Mouse (Mus musculus) C2C12 (cell line): ENCODE measurements around the gene Nags.

Source experiments
- CEBPB ChIP-seq: IDR thresholded peaks from one replicate; pipeline ENCODE4 v1.6.1; 2011; ENCODE audit warnings: low read depth, mild to moderate bottlenecking, control low read depth, moderate library complexity
- CTCF ChIP-seq: IDR thresholded peaks from one replicate; pipeline ENCODE4 v1.5.1; 2011; ENCODE audit not compliant: control insufficient read depth, insufficient read depth, insufficient read length
- MAX ChIP-seq: IDR thresholded peaks from one replicate; pipeline ENCODE4 v1.6.1; 2011; ENCODE audit warnings: mild to moderate bottlenecking, control low read depth
- MYOD1 ChIP-seq: IDR thresholded peaks from one replicate; pipeline ENCODE4 v1.6.1; 2011; ENCODE audit warnings: low read depth; ENCODE audit not compliant: control insufficient read depth, insufficient read length
- MYOG ChIP-seq: IDR thresholded peaks from one replicate; pipeline ENCODE4 v1.6.1; 2011; ENCODE audit not compliant: control insufficient read depth, insufficient read length; ENCODE audit errors: extremely low read depth
- USF1 ChIP-seq: IDR thresholded peaks from one replicate; pipeline ENCODE4 v1.6.1; 2011; ENCODE audit warnings: low read depth, mild to moderate bottlenecking, control low read depth, moderate library complexity

DNA sequence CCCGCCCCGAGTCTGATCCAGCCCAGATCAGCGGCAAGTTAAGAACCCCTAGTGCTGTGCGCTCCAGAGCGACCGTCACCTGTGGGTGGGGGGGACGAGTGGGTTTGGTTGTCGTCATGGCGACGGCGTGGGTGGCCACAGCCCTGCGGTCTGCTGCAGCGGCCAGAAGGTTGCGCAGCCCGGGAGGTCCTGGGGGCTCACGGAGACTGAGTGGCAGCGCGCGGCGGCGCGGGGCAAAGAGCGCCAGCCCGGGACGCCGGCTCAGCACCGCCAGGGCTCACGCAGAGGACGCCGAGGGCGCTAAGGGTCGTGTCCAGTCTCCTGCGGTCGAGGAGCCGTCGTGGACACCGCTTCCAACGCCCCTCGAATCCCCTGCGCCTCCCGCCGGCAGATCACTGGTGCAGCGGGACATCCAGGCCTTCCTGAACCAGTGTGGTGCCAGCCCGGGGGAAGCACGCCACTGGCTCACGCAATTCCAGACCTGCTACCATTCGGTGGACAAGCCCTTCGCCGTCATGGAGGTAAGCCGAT lies at the start of gene Nags:
- TF ChIP-seq CTCF (no peak), MAX (no peak), USF1 (no peak), MYOD1 (no peak), MYOG (no peak), CEBPB (no peak)
